8 mouse cellular contexts compared by ENCODE assay signal in genomic region chr7:29309221-29309721, GRCm38 (mm10). TPM values are rescaled to one million over a fixed set of nuclear protein-coding genes. Genes with fewer than 3 reads are reported as not detected.
DNase-seq lines count a peak whose midpoint lies in the region; ATAC-seq lines count a peak whose summit lies in the region.

No protein-coding gene starts in this region.

- H3K4me2 ChIP-seq in heart, embryonic 14.5 days (ENCODE audit: low read length) = peak overlapping the region; percentile 85

- H3K36me3 ChIP-seq in heart, embryonic 14.5 days (ENCODE audit: control insufficient read depth, insufficient read depth, low read length) = no peaks in the 10 kb centered on the region
- peaks cover 30% of the 10 kb centered on the region for H3K36me3 ChIP-seq in limb, embryonic 10.5 days

- H3K4me3 ChIP-seq in heart, embryonic 14.5 days (ENCODE audit: control insufficient read depth in 1 of 2, insufficient read depth in 1 of 2, low read depth in 1 of 2, low read length in 2 of 2) = peak overlapping the region; percentile 38 to 45
- peak overlapping the region; percentile 80 for H3K4me3 ChIP-seq in limb, embryonic 10.5 days

- H3K27me3 ChIP-seq in heart, embryonic 14.5 days (ENCODE audit: control insufficient read depth, insufficient read depth, low read length) = peaks cover 58% of the 10 kb centered on the region
- peaks cover 28% of the 10 kb centered on the region for H3K27me3 ChIP-seq in limb, embryonic 10.5 days (ENCODE audit: low read depth, poor library complexity, severe bottlenecking)

- no peaks in the 10 kb centered on the region for H3K9me3 ChIP-seq in heart, embryonic 14.5 days (ENCODE audit: control insufficient read depth, low read length)
- no peaks in the 10 kb centered on the region for H3K9me3 ChIP-seq in limb, embryonic 10.5 days (replicated peaks)

- ATAC-seq in heart, embryonic 14.5 days (ENCODE audit: insufficient number of reproducible peaks, insufficient read depth, low FRiP score, low read depth) = no peak

- DNase-seq in adrenal gland, adult (ENCODE audit: inconsistent age in 2 of 2, low spot score in 1 of 2) = peak; percentile 44 to 83
- DNase-seq in adrenal gland, adult 8-10 months = no peak
- peak; percentile 37 to 43 for DNase-seq in thymus, adult 18-20 months
- DNase-seq in thymus, postnatal 0 days (ENCODE audit: low spot score) = no peak
- DNase-seq in limb, embryonic 10.5 days (ENCODE audit: low spot score) = peak; percentile 69
- DNase-seq in neural tube, embryonic 10.5 days (ENCODE audit: extremely low spot score, low spot score) = peak; percentile 55
- DNase-seq in yolk sac, embryonic 10.5 days (ENCODE audit: low spot score) = peak; percentile 52

- peak overlapping the region; percentile 66 for H3K9ac ChIP-seq in heart, embryonic 14.5 days (ENCODE audit: low read length)

- no peak overlapping the region for H3K27ac ChIP-seq in heart, embryonic 14.5 days (replicated peaks in 1 of 2; ENCODE audit: control insufficient read depth in 1 of 2, insufficient read depth in 1 of 2, low read depth in 2 of 2, low read length in 2 of 2)
- peak overlapping the region; percentile 81 for H3K27ac ChIP-seq in limb, embryonic 10.5 days

- 0% methylated on average over 35 of the region's 36 CpGs for WGBS in heart, embryonic 14.5 days
- 1% methylated on average over 36 of the region's 36 CpGs for WGBS in limb, embryonic 10.5 days

- peaks cover 6 to 26% of the 10 kb centered on the region in 2 experiments; a peak in 3 of 4 replicates for H3K4me1 ChIP-seq in heart, embryonic 14.5 days (ENCODE audit: control insufficient read depth in 2 of 2, insufficient read depth in 2 of 2, low read length in 2 of 2)
- H3K4me1 ChIP-seq in limb, embryonic 10.5 days = peaks cover 71% of the 10 kb centered on the region

RNA-seq across cellular contexts. Expression of gene Dpf1, which starts 5.5 kb away (rescaled TPM):
- 1 to 10 TPM; 2.6 to 6.1 (median 4.0) TPM for total RNA-seq in adrenal gland, adult 8-10 months (2022)
- polyA plus RNA-seq in thymus, postnatal 0 days (2015; fragmentation: Nextera tagmentation; extraction: Ambion mirVana) = 3.0 and 3.5 TPM in 2 replicates
- polyA plus RNA-seq in heart, embryonic 14.5 days (2014; fragmentation: Nextera tagmentation; extraction: Ambion mirVana) = 0.54 and 1.5 TPM in 2 replicates
- polyA plus RNA-seq in limb, embryonic 10.5 days (2016; fragmentation: Nextera tagmentation; extraction: Ambion mirVana) = 24.0 and 32.9 TPM in 2 replicates

RNA-seq across cellular contexts. Expression of gene Ppp1r14a, which starts 20.2 kb away (rescaled TPM):
- total RNA-seq in adrenal gland, adult 8-10 months (2022) = 1 to 10 TPM; 4.8 to 8.0 (median 5.5) TPM
- polyA plus RNA-seq in thymus, postnatal 0 days (2015; fragmentation: Nextera tagmentation; extraction: Ambion mirVana) = 3.1 and 3.4 TPM in 2 replicates
- 11.8 TPM in 2 replicates for polyA plus RNA-seq in heart, embryonic 14.5 days (2014; fragmentation: Nextera tagmentation; extraction: Ambion mirVana)
- polyA plus RNA-seq in limb, embryonic 10.5 days (2016; fragmentation: Nextera tagmentation; extraction: Ambion mirVana) = 5.4 and 6.1 TPM in 2 replicates

RNA-seq across cellular contexts. Expression of gene Spint2, which starts 27.6 kb away (rescaled TPM):
- total RNA-seq in adrenal gland, adult 8-10 months (2022) = 100 to 1,000 TPM in 2 of 4 experiments, 10 to 100 TPM in 2; 75.9 to 116 (median 96.8) TPM
- 571 and 608 TPM in 2 replicates for polyA plus RNA-seq in thymus, postnatal 0 days (2015; fragmentation: Nextera tagmentation; extraction: Ambion mirVana)
- 93.5 and 98.5 TPM in 2 replicates for polyA plus RNA-seq in heart, embryonic 14.5 days (2014; fragmentation: Nextera tagmentation; extraction: Ambion mirVana)
- 58.8 and 71.8 TPM in 2 replicates for polyA plus RNA-seq in limb, embryonic 10.5 days (2016; fragmentation: Nextera tagmentation; extraction: Ambion mirVana)

Comparison
In these comparisons a context has a peak if more than half of its experiments do, and no peak if none do; other contexts are left out.
1. DNase-seq: peak in adrenal gland, adult (2 of 2), thymus, adult 18-20 months (2 of 2), limb, embryonic 10.5 days (single experiment), neural tube, embryonic 10.5 days (single experiment) and yolk sac, embryonic 10.5 days (single experiment); none in adrenal gland, adult 8-10 months (single experiment) and thymus, postnatal 0 days (single experiment).